Mouse (Mus musculus): ENCODE measurements at regions not wholly inside any gene's neighbourhood (a gene's known extent, or its start where the extent isn't known, plus 50 kb on each side); places are given as distances from the start of the nearest gene placed in this dataset.

DNA sequence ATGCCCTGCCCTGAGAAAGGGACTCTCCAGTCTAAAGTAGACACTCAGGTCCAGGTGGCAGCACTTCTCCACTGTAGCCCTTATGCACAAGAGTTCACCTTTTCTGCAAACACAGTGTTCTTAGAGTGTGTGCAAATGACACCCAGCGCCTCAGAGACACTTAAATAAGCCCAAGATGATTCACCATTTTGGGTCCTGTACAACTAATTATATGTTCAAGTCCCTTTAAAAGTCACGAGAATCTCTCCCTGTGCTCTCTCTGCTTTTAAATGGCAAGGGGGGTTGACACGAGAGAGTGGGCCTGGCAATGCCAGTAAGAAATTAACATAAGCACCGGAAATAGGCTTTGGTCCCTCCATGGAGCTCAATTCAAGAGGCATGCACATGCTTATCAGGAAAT, 299.0 kb downstream of the Dhx15 start:
- no peak for TF ChIP-seq CTCF (IDR thresholded peaks at IDR 0.05; ENCODE audit: low read depth)
- no peak for TF ChIP-seq EP300 (IDR thresholded peaks at IDR 0.05; ENCODE audit: low read depth)
